Mouse (Mus musculus) MEL (cell line): ENCODE measurements around the gene Snap23. TPM values are rescaled to one million over a fixed set of nuclear protein-coding genes. Genes with fewer than 3 reads are reported as not detected.

Source experiments
- DNase-seq: peaks from one replicate; pipeline ENCODE4 v3.0.0; 2011; ENCODE audit warnings: low read depth, low spot score
- H3K27ac ChIP-seq: 2 replicates; pipeline ENCODE4 v1.5.1; 2012; ENCODE audit warnings: low read depth, mild to moderate bottlenecking, control low read depth, low read length, moderate library complexity; ENCODE audit not compliant: control insufficient read depth
- H3K27me3 ChIP-seq, 2 experiments: fragments of 150-350 bp in 1 of 2; sonication (generic) in 1 of 2; 2 replicates each; pipeline ENCODE4 v1.6.1; 2012; ENCODE audit warnings: low read length in 2 of 2, mild to moderate bottlenecking in 2 of 2, improper control_type of control experiment in 1 of 2, moderate library complexity in 1 of 2; ENCODE audit not compliant: insufficient read depth in 2 of 2, control insufficient read depth in 1 of 2
- H3K36me3 ChIP-seq, 2 experiments: 2 replicates each; pipeline ENCODE4 v1.6.1; 2012 to 2014; ENCODE audit warnings: low read length in 2 of 2, improper control_type of control experiment in 1 of 2, inconsistent platforms in 1 of 2, mild to moderate bottlenecking in 1 of 2; ENCODE audit not compliant: insufficient read depth in 2 of 2, control insufficient read depth in 1 of 2
- H3K4me1 ChIP-seq, 2 experiments: fragments of 150-350 bp in 1 of 2; sonication (generic) in 1 of 2; 2 replicates each; pipeline ENCODE4 v1.6.1; 2012; ENCODE audit warnings: low read length in 2 of 2, improper control_type of control experiment in 1 of 2, mild to moderate bottlenecking in 1 of 2; ENCODE audit not compliant: insufficient read depth in 2 of 2, control insufficient read depth in 1 of 2
- H3K4me3 ChIP-seq, 2 experiments: fragments of 150-350 bp in 1 of 2; sonication (generic) in 1 of 2; 2 replicates each; pipeline ENCODE4 v1.5.1; 2012; ENCODE audit warnings: low read depth in 2 of 2, low read length in 2 of 2, mild to moderate bottlenecking in 2 of 2, moderate library complexity in 2 of 2, control low read depth in 1 of 2, improper control_type of control experiment in 1 of 2; ENCODE audit not compliant: control insufficient read depth in 1 of 2, insufficient read depth in 1 of 2
- H3K79me2 ChIP-seq: 2 replicates; pipeline ENCODE4 v1.6.1; 2012; ENCODE audit warnings: mild to moderate bottlenecking, low read length, moderate library complexity; ENCODE audit not compliant: control insufficient read depth, poor library complexity, insufficient read depth
- H3K9ac ChIP-seq: 2 replicates; pipeline ENCODE4 v1.6.1; 2012; ENCODE audit warnings: low read depth, mild to moderate bottlenecking, control low read depth, low read length, moderate library complexity; ENCODE audit not compliant: control insufficient read depth, poor library complexity, severe bottlenecking
- H3K9me3 ChIP-seq: fragments of 150-350 bp; sonication (generic); replicated peaks from 2 replicates; pipeline ENCODE4 v1.6.1; 2012; ENCODE audit warnings: mild to moderate bottlenecking, low read length, improper control_type of control experiment, moderate library complexity; ENCODE audit not compliant: insufficient read depth
- BHLHE40 ChIP-seq: IDR thresholded peaks from 2 replicates; pipeline ENCODE4 v1.6.1; 2012; ENCODE audit warnings: low read depth, mild to moderate bottlenecking, inconsistent platforms, low read length, improper control_type of control experiment, borderline replicate concordance
- CTCF ChIP-seq, 3 experiments: IDR thresholded peaks in 2 of 3; conservative IDR thresholded peaks in 1 of 3; 2 replicates each; pipeline ENCODE4 v1.5.1; 2011 to 2012; ENCODE audit warnings: low read length in 3 of 3, low read depth in 2 of 3, mild to moderate bottlenecking in 2 of 3, improper control_type of control experiment in 1 of 3, inconsistent platforms in 1 of 3, mixed read lengths in 1 of 3, moderate library complexity in 1 of 3; ENCODE audit not compliant: control insufficient read depth in 1 of 3, insufficient read depth in 1 of 3, poor library complexity in 1 of 3, severe bottlenecking in 1 of 3
- EP300 ChIP-seq, 2 experiments: IDR thresholded peaks; 2 replicates each; pipeline ENCODE4 v1.6.1; 2011; ENCODE audit warnings: improper control_type of control experiment in 2 of 2, low read length in 2 of 2, low read depth in 1 of 2, mild to moderate bottlenecking in 1 of 2
- GATA1 ChIP-seq: IDR thresholded peaks from 2 replicates; pipeline ENCODE4 v1.6.1; 2011; ENCODE audit warnings: low read depth, low read length, improper control_type of control experiment
- JUND ChIP-seq: IDR thresholded peaks from 2 replicates; pipeline ENCODE4 v1.6.1; 2011; ENCODE audit warnings: low read depth, mild to moderate bottlenecking, improper control_type of control experiment, low read length
- MYB ChIP-seq: IDR thresholded peaks from 2 replicates; pipeline ENCODE4 v1.6.1; 2011; ENCODE audit warnings: mild to moderate bottlenecking, low read depth, low read length, improper control_type of control experiment
- MYC ChIP-seq: IDR thresholded peaks from 2 replicates; pipeline ENCODE4 v1.6.1; 2011; ENCODE audit warnings: low read depth, mild to moderate bottlenecking, low read length, improper control_type of control experiment, moderate library complexity
- RCOR1 ChIP-seq: IDR thresholded peaks from 2 replicates; pipeline ENCODE4 v1.6.1; 2012; ENCODE audit warnings: low read depth, mild to moderate bottlenecking, inconsistent platforms, low read length, improper control_type of control experiment
- SIN3A ChIP-seq: IDR thresholded peaks from 2 replicates; pipeline ENCODE4 v1.6.1; 2012; ENCODE audit warnings: low read length, improper control_type of control experiment, inconsistent platforms
- TAL1 ChIP-seq: IDR thresholded peaks from 2 replicates; pipeline ENCODE4 v1.6.1; 2012; ENCODE audit warnings: mild to moderate bottlenecking, inconsistent platforms, low read length, moderate library complexity, mixed read lengths
- TCF12 ChIP-seq: IDR thresholded peaks from 2 replicates; pipeline ENCODE4 v1.6.1; 2014; ENCODE audit warnings: low read depth, mild to moderate bottlenecking, inconsistent platforms, low read length, improper control_type of control experiment, moderate library complexity
- USF1 ChIP-seq: IDR thresholded peaks from 2 replicates; pipeline ENCODE4 v1.6.1; 2014; ENCODE audit warnings: low read depth, mild to moderate bottlenecking, inconsistent platforms, low read length, improper control_type of control experiment, moderate library complexity
- USF2 ChIP-seq, 2 experiments: IDR thresholded peaks; 2 replicates each; pipeline ENCODE4 v1.6.1; 2011 to 2012; ENCODE audit warnings: improper control_type of control experiment in 2 of 2, low read length in 2 of 2, borderline replicate concordance in 1 of 2, inconsistent platforms in 1 of 2, low read depth in 1 of 2, mild to moderate bottlenecking in 1 of 2; ENCODE audit not compliant: insufficient read depth in 1 of 2
- ZNF384 ChIP-seq: IDR thresholded peaks from 2 replicates; pipeline ENCODE4 v1.6.1; 2012; ENCODE audit warnings: low read depth, mild to moderate bottlenecking, inconsistent platforms, low read length, improper control_type of control experiment
- polyA plus RNA-seq, 2 experiments: library from polyadenylated mRNA; stranded (reverse) in 1 of 2; unstranded in 1 of 2; fragments of >175 nt in 1 of 2; fragments of >200 nt in 1 of 2; gene quantifications; 2 replicates each; pipeline versions ENCODE4 v1.2.1 to v1.2.4; 2012; ENCODE audit warnings: low replicate concordance in 2 of 2, low read depth in 1 of 2; ENCODE audit not compliant: insufficient read length in 2 of 2, insufficient read depth in 1 of 2, missing spikeins in 1 of 2
- total RNA-seq: library from RNA; depleted of rRNA; stranded (reverse); fragments of 300-350 nt; gene quantifications from 2 replicates; pipeline ENCODE4 v1.2.3, GENCODE M21; 2012

Gene Snap23
- total and polyA plus RNA-seq, 3 experiments: 50.8 to 81.5 TPM; not detected in 1

DNA sequence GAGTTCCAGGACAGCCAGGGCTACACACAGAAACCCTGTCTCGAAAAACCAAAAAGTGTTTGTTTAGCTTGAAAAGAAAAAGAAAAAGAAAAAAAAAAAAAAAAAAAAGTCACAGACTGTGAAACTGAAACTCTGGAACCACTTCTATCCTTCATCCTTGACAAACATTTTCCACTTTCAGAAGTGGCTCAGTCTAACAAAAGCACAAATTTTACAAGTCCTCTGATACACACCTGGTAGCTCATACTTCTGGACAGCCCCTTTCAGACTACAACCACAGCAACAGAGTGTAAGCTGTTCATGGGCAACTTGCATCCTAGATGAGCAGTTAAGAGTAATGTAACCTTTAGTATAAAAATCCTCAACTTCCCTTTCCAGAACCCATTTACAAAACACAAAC, 5.9 kb upstream of the Snap23 start:
- H3K4me3 ChIP-seq: no peak overlapping the region
- no peak overlapping the region for H3K27ac ChIP-seq
- H3K36me3 ChIP-seq: peaks cover 9 to 49% of the 10 kb centered on the region in 2 experiments
- TF ChIP-seq MYC: no peak
- no peak for TF ChIP-seq BHLHE40
- no peak for TF ChIP-seq USF2 (IDR thresholded peaks at IDR 0.05; ENCODE audit: borderline replicate concordance in 1 of 2, insufficient read depth in 1 of 2, low read depth in 1 of 2, low read length in 2 of 2)
- no peak for TF ChIP-seq GATA1
- no peak for TF ChIP-seq SIN3A
- no peak for TF ChIP-seq JUND
- TF ChIP-seq USF1: no peak
- H3K79me2 ChIP-seq: peaks cover 53% of the 10 kb centered on the region
- H3K9ac ChIP-seq: no peak overlapping the region
- DNase-seq: no peak
- H3K4me1 ChIP-seq: peaks cover 14 to 23% of the 10 kb centered on the region in 2 experiments
- H3K9me3 ChIP-seq: no peaks in the 10 kb centered on the region
- H3K27me3 ChIP-seq: no peaks in the 10 kb centered on the region

DNA sequence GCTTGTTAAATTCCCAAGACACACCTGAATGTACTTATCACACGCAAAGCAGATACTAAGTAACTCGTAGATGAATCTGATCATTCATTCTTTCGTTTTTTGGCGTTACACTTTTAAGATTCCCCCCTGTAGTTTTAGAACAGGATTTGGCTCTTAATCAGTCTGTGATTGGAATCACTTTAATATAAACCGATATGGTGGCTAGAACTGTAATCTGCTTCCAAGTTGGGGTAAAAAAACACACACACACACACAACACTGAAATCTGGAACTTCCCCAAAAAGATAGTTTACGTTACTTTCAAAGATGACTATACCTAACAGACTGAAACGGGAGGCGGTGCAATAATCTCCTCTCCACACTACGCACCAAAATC, 4.6 kb upstream of the Snap23 start:
- peak overlapping the region; percentile 97 for H3K9ac ChIP-seq
- H3K27ac ChIP-seq: peak overlapping the region; percentile 67
- TF ChIP-seq CTCF (IDR thresholded peaks at IDR 0.05 in 2 of 3, conservative IDR thresholded peaks at IDR 0.05 in 1 of 3; ENCODE audit: control insufficient read depth in 1 of 3, insufficient read depth in 1 of 3, low read depth in 2 of 3, low read length in 3 of 3, poor library complexity in 1 of 3, severe bottlenecking in 1 of 3) (no peak), MYB (0 out of 2 replicates have a peak, but pooled peaks have one; percentile 21), ZNF384 (peak; percentile 30; the same call in 1 of the 2 replicates), GATA1 (no peak; the same call in 1 of the 2 replicates), EP300 (IDR thresholded peaks at IDR 0.05; ENCODE audit: low read depth in 1 of 2, low read length in 2 of 2) (peak in 1 of 2 experiments; percentile 49; a peak in 1 of 4 replicates), SIN3A (peak; percentile 30), TAL1 (0 out of 2 replicates have a peak, but pooled peaks have one; percentile 5), TCF12 (0 out of 2 replicates have a peak, but pooled peaks have one; percentile 8), RCOR1 (peak; percentile 95)
- peaks cover 2 to 49% of the 10 kb centered on the region in 2 experiments; a peak in 3 of 4 replicates for H3K36me3 ChIP-seq
- H3K27me3 ChIP-seq: no peaks in the 10 kb centered on the region
- no peaks in the 10 kb centered on the region for H3K9me3 ChIP-seq
- peaks cover 49% of the 10 kb centered on the region for H3K79me2 ChIP-seq
- H3K4me3 ChIP-seq: peak overlapping the region; percentile 88 to 97
- DNase-seq: peak; percentile 71
- H3K4me1 ChIP-seq: peaks cover 14 to 23% of the 10 kb centered on the region in 2 experiments
